Mouse (Mus musculus): ENCODE measurements at regions not wholly inside any gene's neighbourhood (a gene's known extent, or its start where the extent isn't known, plus 50 kb on each side); places are given as distances from the start of the nearest gene placed in this dataset.

- TF ChIP-seq ZNF384 (IDR thresholded peaks at IDR 0.05; ENCODE audit: low read depth, low read length) (no peak), ZC3H11A (IDR thresholded peaks at IDR 0.05; ENCODE audit: borderline replicate concordance, low read depth, low read length) (no peak), CHD2 (IDR thresholded peaks at IDR 0.05; ENCODE audit: low read depth, low read length) (no peak), MAFK (IDR thresholded peaks at IDR 0.05; ENCODE audit: insufficient read depth, low read depth, low read length) (no peak)
These were observed 159.9 kb downstream of the Lpin1 start for GRCm38 (mm10) chr12:16450771-16451435.

All from ES-E14 (cell line).